In the genomic region with DNA sequence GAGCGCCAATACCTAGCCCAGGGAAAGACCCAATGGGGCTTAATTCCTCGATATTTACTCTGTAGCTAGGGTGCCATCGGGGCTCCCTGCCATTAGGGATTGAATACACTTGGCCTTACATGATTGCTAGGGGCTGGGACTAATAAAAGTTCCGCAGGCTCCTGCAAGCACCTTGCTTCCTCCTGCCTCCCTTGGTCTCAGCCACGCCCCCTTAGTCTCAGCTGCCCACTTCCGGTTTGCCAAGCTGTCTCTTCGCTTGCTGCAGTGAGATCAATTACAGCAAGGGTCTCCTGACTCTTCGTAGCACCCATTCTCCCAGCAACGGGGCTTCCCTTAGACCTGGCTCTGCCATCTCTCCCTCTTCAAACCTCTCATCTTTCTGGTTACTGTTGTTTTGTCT, we compare ENCODE assay signal across 11 mouse cellular contexts. TPM values are rescaled to one million over a fixed set of nuclear protein-coding genes. Genes with fewer than 3 reads are reported as not detected.
DNase-seq lines count a peak whose midpoint lies in the region; ATAC-seq lines count a peak whose summit lies in the region.
"Had no signal": no experiment of that assay in that cellular context is flagged by ENCODE, and none has a peak within 500 bp of the region (broad histone marks: within the 10 kb centered on the region; RNA-seq: fewer than 3 reads in every experiment).

No protein-coding gene starts in this region.

- no peak overlapping the region for H3K4me3 ChIP-seq in brown adipose tissue, adult 24 weeks (ENCODE audit: insufficient read depth, low read depth, low read length)
- H3K4me3 ChIP-seq in liver, embryonic 15.5 days (replicated peaks), result no peak overlapping the region
- H3K4me3 ChIP-seq: hindbrain, embryonic 12.5 days had no signal

- H3K27ac ChIP-seq in brown adipose tissue, adult 24 weeks (replicated peaks; ENCODE audit: low read depth, low read length), result peak overlapping the region; percentile 65; the same call in 1 of the 2 replicates
- no peak overlapping the region for H3K27ac ChIP-seq in liver, embryonic 15.5 days (replicated peaks)
- H3K27ac ChIP-seq: hindbrain, embryonic 12.5 days had no signal

- H3K36me3 ChIP-seq in liver, embryonic 15.5 days (replicated peaks), result no peaks in the 10 kb centered on the region
- H3K36me3 ChIP-seq: hindbrain, embryonic 12.5 days had no signal

- peak; percentile 46 to 53 for DNase-seq in spleen, adult 18-20 months
- no peak for DNase-seq in spleen, postnatal 14 days (ENCODE audit: low spot score in 2 of 2)
- DNase-seq in thymus, postnatal 36 days, result peak; percentile 15 to 40
- DNase-seq in layer of hippocampus, adult 9-10 months (ENCODE audit: low spot score), result no peak
- no peak for DNase-seq in adrenal gland, adult (ENCODE audit: inconsistent age in 2 of 2, low spot score in 1 of 2)
- DNase-seq: adrenal gland, postnatal 25 days; cerebellum, adult 2 months had no signal

- H3K9ac ChIP-seq in liver, embryonic 15.5 days, result no peak overlapping the region
- H3K9ac ChIP-seq: hindbrain, embryonic 12.5 days had no signal

- 30% methylated on average over 9 of the region's 9 CpGs for WGBS in liver, embryonic 15.5 days (ENCODE audit: insufficient replicate concordance)

- no peaks in the 10 kb centered on the region for H3K9me3 ChIP-seq in liver, embryonic 15.5 days (replicated peaks)
- H3K9me3 ChIP-seq: hindbrain, embryonic 12.5 days had no signal

- ATAC-seq in liver, embryonic 15.5 days (ENCODE audit: insufficient read depth), result no peak
- ATAC-seq: midbrain, embryonic 16.5 days had no signal

- peak overlapping the region; percentile 21; the same call in 1 of the 2 replicates for H3K4me2 ChIP-seq in liver, embryonic 15.5 days
- H3K4me2 ChIP-seq: hindbrain, embryonic 12.5 days had no signal

- peaks cover 14% of the 10 kb centered on the region for H3K4me1 ChIP-seq in brown adipose tissue, adult 24 weeks (ENCODE audit: control insufficient read depth, insufficient read depth, insufficient read length, low read length)
- peaks cover 28% of the 10 kb centered on the region for H3K4me1 ChIP-seq in liver, embryonic 15.5 days (replicated peaks)

- H3K27me3 ChIP-seq in liver, embryonic 15.5 days, result peaks cover 13% of the 10 kb centered on the region
- H3K27me3 ChIP-seq: hindbrain, embryonic 12.5 days had no signal

RNA-seq across cellular contexts. Expression of a gene that starts 54.2 kb away (rescaled TPM):
- 74.5 and 79.6 TPM in 2 replicates for polyA plus RNA-seq in brown adipose tissue, adult 24 weeks (2012; ENCODE audit: insufficient read depth, insufficient read length, missing spikeins)
- polyA plus RNA-seq in liver, embryonic 15.5 days (2015; fragmentation: Nextera tagmentation; extraction: Ambion mirVana), result 265 and 273 TPM in 2 replicates

Comparison
In these comparisons a context has a peak if more than half of its experiments do, and no peak if none do; other contexts are left out.
1. DNase-seq: peak in spleen, adult 18-20 months (2 of 2) and thymus, postnatal 36 days (2 of 2); none in spleen, postnatal 14 days (0 of 2), layer of hippocampus, adult 9-10 months (single experiment) and adrenal gland, adult (0 of 2).